Mouse (Mus musculus) small intestine, adult 2 months (tissue): Measurements from ENCODE around the gene Olfr768.

ENCODE experiments used
- CTCF ChIP-seq: fragments of 200-500 bp; IDR thresholded peaks from 2 replicates; pipeline ENCODE4 v1.5.1; 2012; ENCODE audit warnings: low read depth, mild to moderate bottlenecking, control low read depth, inconsistent platforms, low read length, moderate library complexity, mixed read lengths; ENCODE audit not compliant: insufficient replicate concordance, insufficient read length; ENCODE audit errors: extremely low read depth
- POLR2A ChIP-seq: fragments of 200-500 bp; IDR thresholded peaks from 2 replicates; pipeline ENCODE4 v1.6.1; 2012; ENCODE audit warnings: low read depth, mild to moderate bottlenecking, control low read depth, inconsistent platforms, low read length, moderate library complexity

DNA sequence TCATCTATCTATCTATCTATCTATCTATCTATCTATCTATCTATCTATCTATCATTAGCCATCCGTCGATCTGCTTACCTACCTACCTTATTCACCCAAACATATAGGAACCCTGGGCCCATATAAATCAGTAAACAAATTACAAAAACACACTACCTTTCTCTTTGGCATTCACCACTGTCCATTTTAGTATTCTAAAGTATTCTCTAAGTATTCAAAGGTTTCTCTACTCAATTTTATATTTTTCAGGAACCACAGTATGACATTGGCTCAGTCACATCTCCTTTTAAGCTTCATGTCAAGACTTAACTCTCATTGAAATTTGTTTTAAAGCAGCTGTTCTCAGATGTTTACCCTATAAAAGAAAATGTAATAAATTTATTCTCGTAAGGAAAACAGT is 16.0 kb upstream of the Olfr768 start:
- TF ChIP-seq CTCF (no peak), POLR2A (no peak)
